Mouse (Mus musculus): Measurements from ENCODE around the gene Olfr555. TPM values are rescaled to one million over a fixed set of nuclear protein-coding genes. Genes with fewer than 3 reads are reported as not detected.
"Not testable (repeated sequence)": the region's sequence is repeated elsewhere in the genome, so short reads cannot be mapped to it uniquely, and the experiment has no call there.

Gene Olfr555
- not detected for total RNA-seq (2021)

DNA sequence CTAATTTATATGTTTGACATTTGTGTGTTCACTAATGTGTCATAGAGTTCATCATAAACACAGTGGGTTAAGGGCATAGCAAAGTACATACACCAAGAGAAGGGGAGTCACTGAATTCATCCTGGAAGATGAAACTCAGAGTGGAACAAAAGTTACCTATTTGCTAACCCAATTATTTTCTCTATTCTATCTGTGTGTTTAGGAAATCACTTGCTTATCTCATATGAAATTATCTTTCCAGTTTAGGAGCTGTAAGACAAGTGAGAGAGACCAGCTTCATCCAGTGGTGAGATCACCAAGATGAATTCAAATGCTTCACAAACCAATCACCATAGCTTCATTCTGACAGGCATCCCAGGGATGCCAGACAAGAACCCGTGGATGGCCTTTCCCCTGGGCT, at the start of gene Olfr555:
TSS of gene Olfr555 (plus strand) at position 301 of the 400 bp plus-strand sequence.
- intact Hi-C loops (cut with DNase I), result no loop called here
- DNase-seq, result no peak

DNA sequence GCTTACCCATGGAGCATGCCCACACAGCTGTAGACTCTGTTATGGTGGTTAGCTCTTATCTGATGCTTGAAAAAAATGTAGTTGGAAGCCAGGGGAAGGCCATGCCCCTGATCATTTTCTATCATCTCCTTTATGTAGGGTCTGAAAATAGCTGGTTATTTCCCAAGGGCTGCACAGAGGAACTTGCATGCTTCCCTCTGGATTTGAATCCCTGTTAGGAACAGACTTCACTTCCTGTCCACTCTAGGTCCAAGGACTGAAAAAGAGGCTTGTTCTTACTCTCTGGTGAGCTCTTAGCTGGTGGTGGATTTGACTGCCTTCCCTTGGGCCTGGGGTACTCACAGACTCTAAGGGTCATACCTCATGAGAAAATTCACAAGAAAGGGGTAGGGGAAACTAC, 40.5 kb upstream of the Olfr555 start, which contains the start of gene Olfr553:
TSS of gene Olfr553 (minus strand) at position 101 of the 400 bp plus-strand sequence.
- intact Hi-C loops (cut with DNase I), result no loop called here
- no peak for DNase-seq

DNA sequence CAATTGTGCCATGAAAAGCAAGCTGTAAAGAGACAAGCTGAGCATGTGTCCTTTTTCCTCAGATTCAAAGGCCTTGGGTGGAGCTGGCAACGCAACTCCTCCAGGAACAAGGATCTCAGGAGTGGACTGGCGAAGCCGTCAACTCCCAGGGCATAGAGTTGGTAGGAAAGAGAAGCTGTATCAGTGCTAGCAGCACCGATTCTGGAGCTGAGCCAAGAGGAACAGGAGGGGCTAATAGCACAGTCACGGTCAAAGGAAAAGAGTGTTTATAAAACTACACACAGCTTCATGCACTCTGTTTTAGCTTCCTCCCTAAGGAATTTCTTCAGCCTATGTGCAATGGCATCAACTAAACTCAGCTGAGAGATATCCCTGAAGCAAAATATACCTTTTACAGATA, 39.0 kb upstream of the Olfr555 start:
- intact Hi-C loops (cut with DNase I), result no loop called here
- peak; percentile 42 for DNase-seq

DNA sequence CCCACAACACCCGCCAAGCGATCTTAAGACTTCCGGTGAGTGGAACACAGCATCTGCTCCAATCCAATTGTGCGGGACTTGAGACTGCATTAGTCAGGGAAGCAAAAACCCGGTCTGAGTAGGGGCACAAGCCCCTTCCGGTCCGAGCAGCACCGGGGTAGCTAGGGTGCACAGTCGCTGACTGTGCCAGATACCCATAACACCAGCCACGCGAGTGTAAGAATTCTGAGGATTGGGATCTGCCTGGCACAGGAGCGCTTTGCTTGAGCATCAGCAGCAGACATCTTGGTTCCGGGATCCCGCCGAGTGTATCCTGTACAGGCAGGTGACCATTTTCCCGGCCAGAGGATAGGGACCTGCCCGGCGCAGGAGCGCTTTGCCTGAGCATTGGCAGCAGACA, 38.3 kb upstream of the Olfr555 start:
- intact Hi-C loops (cut with DNase I); DNase-seq: not testable (repeated sequence)

DNA sequence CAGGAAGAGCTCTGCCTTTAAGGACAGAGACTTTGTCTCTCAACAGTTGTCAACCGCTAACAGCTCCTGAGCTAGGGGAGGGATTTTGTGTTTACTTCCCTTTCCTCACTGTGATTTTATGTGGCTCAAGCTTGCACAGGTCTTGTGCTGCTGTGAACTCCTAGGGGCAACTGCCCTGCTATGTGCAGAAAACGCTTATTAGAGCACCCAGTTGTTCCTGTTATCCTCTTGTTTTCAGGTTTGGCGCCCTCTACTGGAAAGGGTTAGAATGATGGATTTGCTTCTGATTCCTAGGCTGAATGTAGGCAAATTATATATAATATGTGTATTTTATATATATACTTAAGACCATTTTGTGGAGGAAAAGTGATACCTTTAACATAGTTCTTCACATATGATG, 22.0 kb upstream of the Olfr555 start:
- intact Hi-C loops (cut with DNase I), result loop anchor here (10.0 kb wide), 1 partner anchor 122 kb away; no protein-coding TSS in a partner anchor
- DNase-seq, result peak; percentile 21

DNA sequence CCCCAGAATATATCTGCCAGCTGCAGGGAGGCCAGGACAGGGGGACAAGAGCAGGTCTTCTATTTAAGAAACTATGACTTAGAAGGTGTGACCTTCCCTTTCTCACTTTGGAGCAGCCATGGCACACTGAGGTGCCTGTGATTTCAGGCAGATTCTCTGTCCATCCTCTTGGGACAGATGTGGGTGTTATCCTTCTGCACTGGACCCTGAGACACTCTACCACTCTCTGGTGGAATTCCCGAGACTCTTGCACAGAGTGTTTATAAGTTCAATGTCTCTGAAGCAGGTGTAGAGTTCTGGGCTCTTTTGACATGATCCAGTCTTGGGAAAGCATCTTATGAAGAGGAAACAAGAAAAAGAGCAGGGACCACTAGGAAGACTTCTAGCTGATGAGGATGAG, 20.5 kb upstream of the Olfr555 start, which contains the start of gene Olfr554:
TSS of gene Olfr554 (plus strand) at position 301 of the 400 bp plus-strand sequence.
- DNase-seq, result no peak
- intact Hi-C loops (cut with DNase I), result loop anchor here (10.0 kb wide), 1 partner anchor 123 kb away; no protein-coding TSS in a partner anchor

DNA sequence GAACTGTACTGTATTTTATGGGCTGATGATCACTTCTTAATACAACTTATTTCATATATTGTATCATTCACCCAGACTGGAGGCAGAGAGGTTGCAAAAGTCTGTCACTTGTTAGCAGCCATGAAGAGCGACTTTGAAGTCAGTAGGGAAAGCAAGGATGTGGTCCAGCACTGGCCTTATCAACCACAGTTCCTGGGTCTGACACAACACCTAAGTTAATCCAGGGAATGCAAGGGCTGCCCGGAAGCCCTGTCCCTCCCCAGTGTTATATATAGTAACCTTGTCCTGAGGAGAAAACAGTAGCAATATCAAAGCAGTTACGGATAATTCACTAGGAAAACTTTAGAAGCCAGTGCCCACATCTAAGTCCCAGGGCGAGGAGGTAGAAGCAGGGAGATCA, 13.7 kb upstream of the Olfr555 start:
- DNase-seq; intact Hi-C loops (cut with DNase I): not testable (repeated sequence)

DNA sequence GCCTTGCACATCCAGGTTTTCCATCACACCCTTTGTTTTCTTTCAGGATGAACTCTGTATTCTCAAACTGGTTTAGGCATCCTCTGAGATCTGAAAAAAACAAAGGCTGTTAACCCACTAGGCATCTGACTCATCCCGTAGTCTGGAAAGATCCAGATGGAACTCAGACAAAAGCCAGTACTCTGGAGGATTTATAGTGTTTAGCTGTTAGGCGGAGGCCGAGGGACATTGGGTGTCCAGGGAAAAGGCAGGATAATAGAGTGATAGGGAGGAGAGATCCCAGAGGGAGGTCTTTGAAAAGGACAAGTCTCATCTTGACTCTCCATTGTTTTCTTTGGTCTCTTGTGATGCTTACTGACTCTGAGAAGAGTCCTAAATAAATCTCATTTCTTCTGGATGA, 6.0 kb downstream of the Olfr555 start, which contains the start of gene Olfr556:
TSS of gene Olfr556 (plus strand) at position 301 of the 400 bp plus-strand sequence.
- no peak for DNase-seq
- intact Hi-C loops (cut with DNase I), result loop anchor here (10.0 kb wide), 1 partner anchor 250 kb away; the partner anchor contains the start of gene Olfr571

DNA sequence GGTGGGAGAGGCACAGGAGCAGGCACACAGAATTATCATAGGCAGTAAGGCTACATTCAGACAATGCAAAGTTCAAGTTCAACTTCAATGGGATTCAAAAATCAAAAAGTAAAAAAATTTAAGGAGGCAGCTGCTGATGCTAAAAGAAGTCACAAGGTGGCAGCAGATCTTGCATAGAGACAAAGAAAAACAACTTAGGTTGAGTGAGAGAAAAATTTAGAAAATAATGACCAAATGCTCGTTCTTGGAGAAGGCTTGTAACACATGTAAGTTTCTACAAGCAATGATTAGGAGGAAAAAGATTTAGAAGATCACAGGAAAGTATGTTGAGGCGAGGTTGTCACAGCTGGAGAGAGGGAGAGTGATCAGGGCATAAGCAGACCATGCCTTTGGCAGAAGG, 6.8 kb downstream of the Olfr555 start:
- intact Hi-C loops (cut with DNase I), result loop anchor here (10.0 kb wide), 1 partner anchor 249 kb away; the partner anchor contains the start of gene Olfr571
- no peak for DNase-seq

DNA sequence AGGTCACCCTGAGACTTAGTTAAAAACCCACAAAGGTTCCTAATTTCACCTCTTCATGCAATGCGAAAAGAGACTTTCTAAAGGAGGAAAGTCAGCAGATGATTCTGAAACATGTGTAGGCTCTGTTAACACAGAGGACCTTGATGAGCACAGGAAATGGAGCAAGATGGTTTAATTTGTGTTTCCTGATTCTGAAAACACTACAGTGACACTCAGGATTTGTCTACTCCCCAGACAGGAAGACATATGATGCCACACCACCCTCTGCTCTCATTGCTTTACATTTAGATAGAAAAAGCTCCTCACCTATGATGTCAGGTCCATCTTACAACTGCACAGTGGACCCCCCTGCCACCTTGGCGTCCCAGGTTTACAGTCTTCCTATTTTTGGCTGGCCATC, 17.6 kb downstream of the Olfr555 start:
- intact Hi-C loops (cut with DNase I), result no loop called here
- no peak for DNase-seq

DNA sequence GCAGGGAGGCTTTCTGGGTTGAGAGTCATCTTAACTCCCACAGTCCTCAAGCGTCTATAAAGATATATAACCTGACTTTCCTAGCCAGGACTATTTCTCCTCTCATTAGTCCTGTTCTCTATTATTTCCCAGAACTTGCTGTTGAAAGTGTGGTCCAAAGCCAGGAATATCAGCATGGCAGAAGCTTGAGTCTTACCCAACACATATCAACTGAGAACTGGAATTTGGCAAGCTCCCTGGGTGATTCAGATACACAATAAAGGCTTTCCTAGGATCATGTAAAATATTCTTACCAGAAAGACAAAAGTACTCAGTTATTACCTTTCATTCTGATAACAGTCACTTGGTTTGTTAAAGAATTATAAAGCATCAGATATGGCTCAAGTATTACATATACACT, 23.3 kb downstream of the Olfr555 start:
- no peak for DNase-seq
- intact Hi-C loops (cut with DNase I), result no loop called here

DNA sequence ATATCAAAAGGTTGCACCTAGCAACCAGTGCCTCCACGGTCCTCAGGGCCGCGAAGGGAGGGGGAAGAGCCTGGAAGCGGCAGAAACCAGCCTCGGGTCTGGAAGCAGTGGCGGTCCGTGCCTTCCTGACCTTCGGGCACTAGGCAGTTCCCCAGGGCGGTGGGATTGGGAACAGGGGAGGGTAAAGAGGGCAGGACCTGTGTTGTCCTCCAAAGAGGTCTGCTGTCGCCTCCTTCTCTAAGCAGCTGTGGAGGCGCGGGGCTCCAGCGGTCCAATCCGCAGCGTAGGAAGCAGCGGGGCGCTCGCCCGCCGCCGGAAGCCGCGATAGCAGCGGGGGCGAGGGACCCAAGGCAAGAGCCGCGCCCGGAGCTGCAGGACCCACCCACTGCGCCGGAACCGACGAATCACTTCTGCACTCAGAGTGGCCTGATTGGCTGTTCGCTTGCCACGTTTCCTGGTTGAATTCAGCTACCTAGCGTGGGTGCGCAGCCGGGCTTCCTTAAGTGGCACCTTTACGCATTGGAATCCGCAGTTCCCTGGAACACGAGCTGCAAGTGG, 28.4 kb downstream of the Olfr555 start, which contains the start of gene Trim68:
TSS of gene Trim68 (minus strand) at position 384 of the 558 bp plus-strand sequence.
- DNase-seq, result peak; percentile 84
- intact Hi-C loops (cut with DNase I), result no loop called here

DNA sequence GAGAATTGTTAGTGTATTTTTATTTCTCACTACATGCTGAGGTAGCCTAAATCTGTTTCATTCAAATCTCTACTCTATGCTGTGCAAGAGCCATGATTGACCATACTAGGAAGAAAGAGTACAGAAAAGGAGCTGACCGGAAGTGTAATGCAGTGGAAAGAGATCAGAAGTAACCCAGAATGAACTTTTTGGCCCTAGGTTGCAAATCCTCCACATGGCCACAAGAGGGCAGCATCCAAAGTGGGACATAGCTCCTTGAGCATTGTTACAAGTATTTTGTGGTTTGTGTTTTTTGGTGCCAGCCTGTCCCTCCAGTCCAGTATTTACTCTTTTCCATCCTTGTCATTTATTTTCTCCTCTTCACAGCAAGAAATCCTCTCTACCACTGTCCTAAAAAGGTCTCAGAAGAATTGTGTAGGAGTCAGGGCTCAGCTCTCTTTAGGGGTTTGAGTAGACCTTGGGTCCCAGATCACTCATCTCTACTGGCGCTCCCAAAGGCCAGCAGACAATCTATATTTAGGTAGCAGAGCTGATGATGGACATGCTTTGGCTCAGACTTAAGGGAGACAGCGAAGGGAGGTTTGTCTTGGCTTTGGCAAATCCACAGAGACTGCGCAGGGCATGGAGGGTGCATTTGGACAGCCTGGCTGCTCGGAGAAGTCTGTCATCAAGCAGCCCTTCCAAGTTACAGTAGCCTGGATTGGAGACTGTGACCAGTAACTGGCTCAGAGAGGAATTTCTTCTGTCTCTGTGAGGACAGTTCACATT, 36.9 kb downstream of the Olfr555 start, which contains the start of gene Olfr557:
TSS of gene Olfr557 (plus strand) at position 553 of the 768 bp plus-strand sequence.
- DNase-seq, result peak; percentile 12
- intact Hi-C loops (cut with DNase I), result loop anchor here (10.0 kb wide), 1 partner anchor 219 kb away; the partner anchor contains the start of gene Olfr571

DNA sequence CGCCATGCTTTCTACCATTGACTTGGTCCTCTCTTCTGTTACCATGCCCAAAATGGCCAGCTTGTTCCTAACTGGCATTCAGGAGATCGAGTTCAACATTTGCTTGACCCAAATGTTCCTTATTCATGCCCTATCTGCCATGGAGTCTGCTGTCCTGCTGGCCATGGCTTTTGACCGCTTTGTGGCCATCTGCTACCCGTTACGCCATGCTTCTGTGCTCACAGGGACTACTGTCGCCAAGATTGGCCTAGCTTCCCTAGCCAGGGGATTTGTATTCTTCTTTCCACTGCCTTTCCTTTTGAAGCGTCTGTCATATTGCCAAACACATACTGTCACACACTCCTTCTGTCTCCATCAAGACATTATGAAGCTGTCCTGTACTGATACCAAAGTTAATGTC, 39.8 kb downstream of the Olfr555 start:
- intact Hi-C loops (cut with DNase I), result loop anchor here (10.0 kb wide), 1 partner anchor 216 kb away; the partner anchor contains the start of gene Olfr571
- DNase-seq, result peak; percentile 6

DNA sequence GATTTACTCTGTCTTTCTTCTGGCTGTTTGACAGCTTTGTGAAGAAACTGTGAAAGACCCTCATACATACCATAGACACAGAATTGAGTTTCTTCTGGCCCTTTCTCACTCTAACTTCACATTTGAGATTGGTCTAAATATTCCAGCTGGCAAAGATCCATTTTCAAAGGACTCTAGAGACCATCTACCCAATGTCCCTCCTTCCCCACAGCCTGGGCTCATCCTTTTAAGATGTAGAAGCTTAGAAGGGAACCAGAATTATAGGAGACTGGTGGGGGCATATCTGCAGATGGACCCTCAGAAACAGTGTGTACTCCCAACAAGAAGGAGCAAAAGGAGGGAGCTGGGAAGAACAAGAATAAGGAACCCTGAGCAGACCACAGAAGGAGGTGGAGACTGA, 43.3 kb downstream of the Olfr555 start, which contains the start of gene Olfr558:
TSS of gene Olfr558 (plus strand) at position 301 of the 400 bp plus-strand sequence.
- DNase-seq, result no peak
- intact Hi-C loops (cut with DNase I), result no loop called here

Other genes starting within 250 kb of the Olfr555 start
- 10 to 100 TPM; 24.8 to 25.0 TPM for gene Rrm1, start 217.1 kb upstream of the Olfr555 start, total RNA-seq (2021)
- not detected for gene Olfr543, start 177.1 kb upstream of the Olfr555 start, total RNA-seq (2021)
- not detected for gene Olfr544, start 170.5 kb upstream of the Olfr555 start, total RNA-seq (2021)
- gene Olfr545, start 159.2 kb upstream of the Olfr555 start, total RNA-seq (2021), result not detected
- not detected for gene Olfr547, start 124.1 kb upstream of the Olfr555 start, total RNA-seq (2021)
- not detected for gene Olfr548-ps1, start 117.9 kb upstream of the Olfr555 start, total RNA-seq (2021)
- not detected for gene Olfr549, start 109.0 kb upstream of the Olfr555 start, total RNA-seq (2021)
- 1 to 10 TPM; 1.9 to 2.3 TPM for gene Trim21, start 93.3 kb upstream of the Olfr555 start, total RNA-seq (2021)
- under 1 TPM in 1 of 2 experiments, not detected in 1; 0.08 TPM for gene Olfr550, start 87.4 kb upstream of the Olfr555 start, total RNA-seq (2021)
- not detected for gene Olfr551, start 66.9 kb upstream of the Olfr555 start, total RNA-seq (2021)
- gene Olfr552, start 61.1 kb upstream of the Olfr555 start, total RNA-seq (2021), result not detected
- gene Olfr553, start 40.6 kb upstream of the Olfr555 start, total RNA-seq (2021), result not detected
- not detected for gene Olfr554, start 20.4 kb upstream of the Olfr555 start, total RNA-seq (2021)
- gene Olfr556, start 6.1 kb downstream of the Olfr555 start, total RNA-seq (2021), result not detected
- 1 to 10 TPM; 5.9 to 6.1 TPM for gene Trim68, start 28.5 kb downstream of the Olfr555 start, total RNA-seq (2021)
- not detected for gene Olfr557, start 37.1 kb downstream of the Olfr555 start, total RNA-seq (2021)
- gene Olfr558, start 43.4 kb downstream of the Olfr555 start, total RNA-seq (2021), result under 1 TPM; 0.12 to 0.14 TPM
- gene Olfr33, start 60.2 kb downstream of the Olfr555 start, total RNA-seq (2021), result not detected
- not detected for gene Olfr559, start 68.7 kb downstream of the Olfr555 start, total RNA-seq (2021)
- gene Olfr560, start 100.5 kb downstream of the Olfr555 start, total RNA-seq (2021), result not detected
- gene Olfr78, start 100.6 kb downstream of the Olfr555 start, total RNA-seq (2021), result under 1 TPM; 0.28 to 0.36 TPM
- gene Olfr561, start 112.4 kb downstream of the Olfr555 start, total RNA-seq (2021), result not detected
- not detected for gene Olfr564, start 144.7 kb downstream of the Olfr555 start, total RNA-seq (2021)
- not detected for gene Olfr566, start 199.9 kb downstream of the Olfr555 start, total RNA-seq (2021)
- gene Olfr568, start 218.3 kb downstream of the Olfr555 start, total RNA-seq (2021), result not detected
- not detected for gene Olfr569, start 232.1 kb downstream of the Olfr555 start, total RNA-seq (2021)
- not detected for gene Olfr570, start 235.8 kb downstream of the Olfr555 start, total RNA-seq (2021)